9 mouse cellular contexts compared by ENCODE assay signal in genomic region chr4:32862011-32862750, GRCm38 (mm10).
DNase-seq lines count a peak whose midpoint lies in the region; ATAC-seq and TF ChIP-seq lines count a peak whose summit lies in the region.
"Had no signal": no experiment of that assay in that cellular context is flagged by ENCODE, and none has a peak within 500 bp of the region (broad histone marks: within the 10 kb centered on the region; RNA-seq: fewer than 3 reads in every experiment).

No protein-coding gene starts in this region.

- no peak for ATAC-seq in kidney, postnatal 0 days (replicated peaks; ENCODE audit: low FRiP score, low read depth)
- no peak for ATAC-seq in embryonic facial prominence, embryonic 11.5 days (replicated peaks; ENCODE audit: insufficient number of reproducible peaks, low FRiP score, low TSS enrichment, low read depth)
- ATAC-seq in intestine, embryonic 15.5 days = peak; percentile 72
- peak; percentile 92 for ATAC-seq in megakaryocyte progenitor cell, adult 5-6 weeks (replicated peaks; ENCODE audit: poor library complexity)
- ATAC-seq: Patski had no signal

- H3K9ac ChIP-seq in kidney, postnatal 0 days (ENCODE audit: low read depth, low read length) = no peak overlapping the region
- H3K9ac ChIP-seq in embryonic facial prominence, embryonic 11.5 days (replicated peaks; ENCODE audit: low read length) = no peak overlapping the region
- no peak overlapping the region for H3K9ac ChIP-seq in intestine, embryonic 15.5 days

- no peak overlapping the region for H3K4me3 ChIP-seq in kidney, postnatal 0 days (replicated peaks; ENCODE audit: low read depth, low read length)
- no peak overlapping the region for H3K4me3 ChIP-seq in embryonic facial prominence, embryonic 11.5 days (ENCODE audit: low read depth, low read length)
- H3K4me3 ChIP-seq in intestine, embryonic 15.5 days (replicated peaks) = no peak overlapping the region

- peaks cover 9% of the 10 kb centered on the region for H3K4me1 ChIP-seq in kidney, postnatal 0 days (replicated peaks; ENCODE audit: insufficient read depth, low read length)
- H3K4me1 ChIP-seq in embryonic facial prominence, embryonic 11.5 days (ENCODE audit: control insufficient read depth, insufficient read depth, low read length) = peaks cover 6% of the 10 kb centered on the region; the same call in 1 of the 2 replicates
- H3K4me1 ChIP-seq in intestine, embryonic 15.5 days (replicated peaks) = peaks cover 4% of the 10 kb centered on the region; the same call in 1 of the 2 replicates

- no peak overlapping the region for H3K4me2 ChIP-seq in kidney, postnatal 0 days (ENCODE audit: low read length)
- H3K4me2 ChIP-seq in embryonic facial prominence, embryonic 11.5 days (ENCODE audit: low read depth, low read length) = no peak overlapping the region
- H3K4me2 ChIP-seq in intestine, embryonic 15.5 days (replicated peaks) = no peak overlapping the region

- WGBS in kidney, postnatal 0 days = 78% methylated on average over 15 of the region's 15 CpGs
- WGBS in embryonic facial prominence, embryonic 11.5 days = 75% methylated on average over 15 of the region's 15 CpGs
- WGBS in intestine, embryonic 15.5 days = 63% methylated on average over 15 of the region's 15 CpGs

- peak; percentile 41 for DNase-seq in kidney, postnatal 0 days (ENCODE audit: low spot score)
- DNase-seq in kidney, postnatal 10 days = no peak
- peak; percentile 37 for DNase-seq in embryonic facial prominence, embryonic 11.5 days (ENCODE audit: low spot score)
- DNase-seq in telencephalon, adult 2 months (ENCODE audit: low read depth, low spot score) = peak; percentile 62
- DNase-seq in urinary bladder, postnatal 25 days (ENCODE audit: low spot score) = no peak
- DNase-seq in heart, postnatal 4 days = no peak

- TF ChIP-seq CTCF in kidney, postnatal 0 days (IDR thresholded peaks at IDR 0.05; ENCODE audit: low read depth) = no peak

- no peak overlapping the region for H3K27ac ChIP-seq in kidney, postnatal 0 days
- H3K27ac ChIP-seq in embryonic facial prominence, embryonic 11.5 days (replicated peaks; ENCODE audit: low read depth, low read length) = no peak overlapping the region
- no peak overlapping the region for H3K27ac ChIP-seq in intestine, embryonic 15.5 days

- no peaks in the 10 kb centered on the region for H3K36me3 ChIP-seq in kidney, postnatal 0 days (ENCODE audit: insufficient read depth, low read length)
- no peaks in the 10 kb centered on the region for H3K36me3 ChIP-seq in embryonic facial prominence, embryonic 11.5 days (replicated peaks; ENCODE audit: control insufficient read depth, insufficient read depth, low read depth, low read length)
- no peaks in the 10 kb centered on the region for H3K36me3 ChIP-seq in intestine, embryonic 15.5 days

- no peaks in the 10 kb centered on the region; the same call in 1 of the 2 replicates for H3K27me3 ChIP-seq in kidney, postnatal 0 days (ENCODE audit: insufficient read depth, low read length)
- no peaks in the 10 kb centered on the region for H3K27me3 ChIP-seq in embryonic facial prominence, embryonic 11.5 days (ENCODE audit: control insufficient read depth, insufficient read depth, low read length)
- no peaks in the 10 kb centered on the region for H3K27me3 ChIP-seq in intestine, embryonic 15.5 days (replicated peaks)

- H3K9me3 ChIP-seq in kidney, postnatal 0 days (replicated peaks; ENCODE audit: low read length) = no peaks in the 10 kb centered on the region
- H3K9me3 ChIP-seq in embryonic facial prominence, embryonic 11.5 days (replicated peaks; ENCODE audit: control insufficient read depth, low read length) = no peaks in the 10 kb centered on the region
- no peaks in the 10 kb centered on the region for H3K9me3 ChIP-seq in intestine, embryonic 15.5 days

Comparison
In these comparisons a context has a peak if more than half of its experiments do, and no peak if none do; other contexts are left out.
1. DNase-seq: peak in kidney, postnatal 0 days (single experiment), embryonic facial prominence, embryonic 11.5 days (single experiment) and telencephalon, adult 2 months (single experiment); none in kidney, postnatal 10 days (single experiment), urinary bladder, postnatal 25 days (single experiment) and heart, postnatal 4 days (single experiment).
2. ATAC-seq: peak in intestine, embryonic 15.5 days (single experiment) and megakaryocyte progenitor cell, adult 5-6 weeks (single experiment); none in kidney, postnatal 0 days (single experiment) and embryonic facial prominence, embryonic 11.5 days (single experiment).